Comparison of ENCODE assay signal across 8 mouse cellular contexts in the genomic region with DNA sequence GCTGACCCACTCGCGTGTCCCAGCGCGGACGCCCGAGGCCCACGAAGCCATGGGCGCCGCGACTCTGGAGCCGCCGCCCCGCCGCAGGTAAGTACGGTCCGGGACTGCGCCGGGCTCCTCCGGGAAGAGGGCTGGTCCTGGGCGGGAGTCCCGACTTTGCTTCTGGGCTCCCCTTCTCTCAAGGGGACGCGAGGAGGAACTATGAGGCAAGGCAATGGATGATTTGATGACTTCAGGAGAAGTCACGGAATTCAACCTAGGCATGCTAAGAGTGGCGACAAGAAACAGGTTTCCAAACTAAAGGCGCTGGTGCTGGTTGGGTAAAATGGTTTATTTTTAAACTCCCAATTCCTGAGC. TPM values are rescaled to one million over a fixed set of nuclear protein-coding genes. Genes with fewer than 3 reads are reported as not detected.
DNase-seq lines count a peak whose midpoint lies in the region; ATAC-seq lines count a peak whose summit lies in the region.

No protein-coding gene starts in this region.

- peak overlapping the region; percentile 40 for H3K9ac ChIP-seq in heart, embryonic 15.5 days
- peak overlapping the region; percentile 38 for H3K9ac ChIP-seq in hindbrain, embryonic 11.5 days (ENCODE audit: low read depth, low read length)

- H3K27ac ChIP-seq in heart, embryonic 15.5 days: no peak overlapping the region
- H3K27ac ChIP-seq in brown adipose tissue, adult 24 weeks (replicated peaks; ENCODE audit: low read depth, low read length): no peak overlapping the region
- H3K27ac ChIP-seq in hindbrain, embryonic 11.5 days (ENCODE audit: low read depth, low read length): no peak overlapping the region

- H3K9me3 ChIP-seq in heart, embryonic 15.5 days (replicated peaks): no peaks in the 10 kb centered on the region
- no peaks in the 10 kb centered on the region for H3K9me3 ChIP-seq in hindbrain, embryonic 11.5 days (ENCODE audit: control insufficient read depth, low read length)

- no peak for DNase-seq in heart, adult 18-20 months
- DNase-seq in hindbrain, embryonic 11.5 days (ENCODE audit: low spot score): no peak
- DNase-seq in mesoderm, embryonic 11.5 days (ENCODE audit: low read depth, low spot score): peak; percentile 12
- no peak for DNase-seq in B cell, adult 2 months
- DNase-seq in adrenal gland, adult (ENCODE audit: inconsistent age in 2 of 2, low spot score in 1 of 2): no peak
- DNase-seq in spleen, postnatal 10 days (ENCODE audit: low spot score in 2 of 2): no peak

- peak overlapping the region; percentile 95 for H3K4me2 ChIP-seq in heart, embryonic 15.5 days
- H3K4me2 ChIP-seq in hindbrain, embryonic 11.5 days (replicated peaks; ENCODE audit: low read depth, low read length): peak overlapping the region; percentile 92

- WGBS in heart, embryonic 15.5 days: 1% methylated on average over 26 of the region's 26 CpGs
- WGBS in hindbrain, embryonic 11.5 days: 2% methylated on average over 26 of the region's 26 CpGs

- H3K27me3 ChIP-seq in heart, embryonic 15.5 days: peaks cover 41% of the 10 kb centered on the region
- H3K27me3 ChIP-seq in hindbrain, embryonic 11.5 days (ENCODE audit: control insufficient read depth, insufficient read depth, low read length): peaks cover 9% of the 10 kb centered on the region

- no peaks in the 10 kb centered on the region for H3K36me3 ChIP-seq in heart, embryonic 15.5 days
- no peaks in the 10 kb centered on the region for H3K36me3 ChIP-seq in hindbrain, embryonic 11.5 days (ENCODE audit: control insufficient read depth, insufficient read depth, low read length)

- H3K4me1 ChIP-seq in heart, embryonic 15.5 days (replicated peaks): peaks cover 11% of the 10 kb centered on the region
- H3K4me1 ChIP-seq in brown adipose tissue, adult 24 weeks (ENCODE audit: control insufficient read depth, insufficient read depth, insufficient read length, low read length): no peaks in the 10 kb centered on the region
- H3K4me1 ChIP-seq in hindbrain, embryonic 11.5 days (replicated peaks; ENCODE audit: control insufficient read depth, insufficient read depth, low read length): no peaks in the 10 kb centered on the region

- ATAC-seq in heart, embryonic 15.5 days (replicated peaks; ENCODE audit: insufficient number of reproducible peaks, insufficient read depth, low FRiP score, low read depth): no peak; the same call in 1 of the 2 replicates
- ATAC-seq in hindbrain, embryonic 11.5 days (ENCODE audit: low FRiP score): no peak

- H3K4me3 ChIP-seq in heart, embryonic 15.5 days: peak overlapping the region; percentile 55
- H3K4me3 ChIP-seq in brown adipose tissue, adult 24 weeks (ENCODE audit: insufficient read depth, low read depth, low read length): peak overlapping the region; percentile 40
- peak overlapping the region; percentile 47 for H3K4me3 ChIP-seq in hindbrain, embryonic 11.5 days (ENCODE audit: low read depth, low read length)

RNA-seq across cellular contexts. Expression of gene 0610040J01Rik, which starts 0.3 kb away (rescaled TPM):
- polyA plus RNA-seq in heart, embryonic 15.5 days (2015; fragmentation: Nextera tagmentation; extraction: Ambion mirVana): 1.4 and 3.3 TPM in 2 replicates
- total RNA-seq in heart, adult 18-20 months (2021): 1 to 10 TPM; 3.7 to 4.4 TPM
- polyA plus RNA-seq in brown adipose tissue, adult 24 weeks (2012; ENCODE audit: insufficient read depth, insufficient read length, missing spikeins): not detected in 2 replicates
- polyA plus RNA-seq in hindbrain, embryonic 11.5 days (2014; fragmentation: Nextera tagmentation; extraction: Ambion mirVana): 2.6 and 2.7 TPM in 2 replicates
